Mouse (Mus musculus) cerebellum, postnatal 14 days (tissue): ENCODE measurements around the gene Camta1.
A peak's percentile ranks its signal among the peaks of the same experiment; 100 is the strongest.

ENCODE experiments used
- DNase-seq, 2 experiments: peaks; one replicate each; pipeline ENCODE4 v3.0.0; 2021; ENCODE audit warnings: mixed read lengths in 2 of 2

The Camta1 gene

DNA sequence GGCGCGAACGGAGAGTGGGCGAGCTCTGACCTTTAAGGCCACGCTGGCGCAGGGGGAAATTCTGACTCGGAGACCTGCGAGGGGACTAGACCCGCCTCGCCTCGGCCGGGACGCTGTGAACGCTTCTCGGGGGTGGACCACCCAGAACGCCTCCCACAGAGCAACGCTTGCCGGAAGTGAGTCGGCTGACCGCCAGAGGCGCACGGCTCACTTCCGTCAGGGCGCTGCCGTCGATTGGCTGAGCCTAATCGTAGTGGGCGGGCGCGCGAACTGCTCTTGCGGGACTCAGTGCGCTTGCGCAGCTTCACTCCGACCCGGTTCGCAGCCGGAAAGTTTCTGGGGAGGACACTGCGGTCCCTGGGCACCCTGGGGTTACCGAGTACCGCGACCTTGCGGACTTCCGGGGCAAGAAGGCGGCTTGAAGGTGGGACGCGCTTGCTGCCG is 947.4 kb downstream of the Camta1 start, which contains the start of the genes Park7 and Tnfrsf9:
Gene Park7 (minus strand): TSS at position 148 of the 444 bp plus-strand sequence.
Gene Tnfrsf9 (plus strand): TSS at position 273 of the 444 bp plus-strand sequence.
- DNase-seq: peak; percentile 97 to 98

DNA sequence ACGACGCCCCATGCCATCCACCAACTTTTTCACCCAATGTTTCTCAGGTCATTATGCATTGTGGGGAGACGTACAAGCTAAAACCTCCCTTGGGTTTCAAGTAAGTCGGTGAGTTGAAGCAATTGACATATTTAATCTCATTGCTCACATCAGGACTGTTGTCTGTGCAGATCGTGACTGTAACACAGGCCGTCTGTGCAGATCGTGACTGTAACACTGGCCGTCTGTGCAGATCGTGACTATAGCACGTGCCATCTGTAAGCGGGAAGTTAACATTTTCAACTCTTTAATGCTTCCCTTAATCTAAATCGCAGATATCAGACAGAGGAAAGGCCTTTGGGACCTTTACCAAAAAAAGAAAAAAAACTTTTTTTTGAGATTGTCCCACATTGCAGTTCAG is 947.9 kb downstream of the Camta1 start:
- DNase-seq: no peak

DNA sequence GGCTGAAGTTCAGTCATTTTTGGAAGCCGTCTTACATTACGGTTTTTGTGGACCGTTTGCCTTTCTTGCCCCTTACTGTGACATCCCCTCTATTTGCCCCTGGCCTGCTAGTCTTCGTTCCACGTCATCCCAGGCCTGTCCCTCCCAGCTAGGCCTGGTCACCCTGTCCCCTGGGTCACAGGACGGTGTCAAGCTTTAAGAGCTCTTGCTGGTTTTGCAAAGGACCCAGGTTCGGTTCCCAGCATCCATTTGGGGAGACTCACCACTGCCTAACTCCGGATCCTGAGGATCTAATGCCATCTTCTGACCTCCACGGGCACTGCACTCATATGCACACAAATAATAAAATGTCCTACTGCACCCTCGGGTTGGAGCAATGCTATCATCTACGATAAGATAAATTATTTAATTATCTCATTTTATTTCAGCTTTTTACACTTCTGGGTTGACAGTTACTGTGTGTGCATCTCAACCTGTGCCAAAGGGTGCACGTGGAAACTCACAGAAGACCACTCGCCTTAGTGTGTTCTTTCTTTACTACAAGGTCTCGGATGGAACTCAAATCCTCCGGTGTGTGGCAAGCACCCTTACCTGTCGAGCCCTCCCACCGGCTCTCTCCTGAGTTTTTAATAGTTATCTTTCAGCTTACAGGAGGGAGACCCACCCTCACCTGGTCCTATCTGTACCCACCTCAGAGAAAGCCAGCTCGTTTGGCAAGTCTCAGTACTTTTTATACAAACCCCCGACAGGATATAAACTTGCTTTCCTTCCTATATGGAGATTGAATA is 951.3 kb downstream of the Camta1 start:
- peak in 1 of 2 experiments; percentile 44 for DNase-seq

DNA sequence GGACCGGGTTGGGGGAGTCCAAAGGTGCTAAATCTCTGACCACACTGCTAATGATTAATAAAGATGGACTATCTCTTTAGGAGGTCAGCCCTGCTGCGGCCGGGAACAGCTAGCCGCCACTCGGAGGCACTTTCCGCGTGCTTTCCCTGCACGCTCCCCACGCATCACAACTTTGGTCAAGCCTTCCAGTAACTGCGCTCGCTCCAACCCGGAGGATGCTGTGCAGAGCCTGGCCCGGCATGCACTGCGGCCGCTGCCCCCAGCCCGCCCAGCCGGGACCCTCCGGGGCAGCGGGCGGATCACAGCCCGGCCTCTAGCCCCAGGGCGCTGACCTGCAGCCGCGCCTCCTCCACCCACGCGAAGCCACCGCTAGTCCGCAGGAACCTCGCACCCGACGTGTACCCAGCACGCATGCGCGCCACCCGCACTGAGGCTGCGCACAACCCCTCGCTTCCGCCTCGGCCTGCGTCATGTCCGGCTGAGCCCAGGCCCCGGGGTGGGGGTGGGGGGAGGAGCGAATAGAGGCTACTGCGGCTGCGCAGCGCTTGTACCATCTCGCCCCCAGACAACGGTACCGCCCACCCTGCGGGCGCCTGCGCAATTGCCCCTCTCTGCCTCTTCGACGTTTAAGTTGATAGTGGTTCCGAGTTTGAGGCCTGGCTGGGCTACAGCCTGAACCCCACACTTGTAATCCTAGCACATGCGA is 952.1 kb downstream of the Camta1 start:
- DNase-seq: peak; percentile 99 to 100

DNA sequence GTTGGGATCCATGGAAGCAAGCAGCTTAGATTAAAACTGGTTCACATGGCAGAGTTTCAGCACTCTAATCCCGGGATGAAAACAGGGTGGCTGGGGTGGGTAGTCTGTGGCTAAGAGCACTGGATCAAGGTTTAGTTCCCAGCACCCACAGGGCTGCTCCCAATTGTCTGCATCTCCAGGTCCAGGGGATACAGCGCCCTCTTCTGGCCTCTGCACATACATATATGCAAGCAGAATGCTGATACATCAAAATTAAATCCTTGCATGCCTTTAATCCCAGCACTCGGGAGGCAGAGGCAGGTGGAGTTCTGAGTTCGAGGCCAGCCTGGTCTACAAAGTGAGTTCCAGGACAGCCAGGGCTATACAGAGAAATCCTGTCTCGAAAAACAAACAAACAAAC is 953.2 kb downstream of the Camta1 start:
- DNase-seq: peak in 1 of 2 experiments; percentile 57

DNA sequence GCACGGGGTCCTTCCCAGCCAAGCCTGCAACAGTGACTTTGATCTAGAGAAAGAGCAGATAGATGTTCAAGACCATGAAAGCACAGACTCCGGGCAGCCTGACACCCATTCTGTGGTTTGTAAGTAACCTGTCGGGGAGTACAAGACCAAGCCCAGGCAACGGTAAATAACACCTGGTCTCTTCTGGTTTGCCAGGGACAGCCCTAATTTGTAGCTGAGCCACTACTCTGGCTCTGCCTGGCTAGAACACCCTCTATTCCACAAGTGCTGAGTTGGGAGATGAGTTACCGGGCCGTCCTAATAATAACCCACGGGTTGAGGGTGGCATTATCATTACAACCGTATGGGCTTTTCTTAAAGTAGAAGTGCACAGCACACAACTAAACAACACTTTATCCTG is 954.6 kb downstream of the Camta1 start:
- DNase-seq: no peak

DNA sequence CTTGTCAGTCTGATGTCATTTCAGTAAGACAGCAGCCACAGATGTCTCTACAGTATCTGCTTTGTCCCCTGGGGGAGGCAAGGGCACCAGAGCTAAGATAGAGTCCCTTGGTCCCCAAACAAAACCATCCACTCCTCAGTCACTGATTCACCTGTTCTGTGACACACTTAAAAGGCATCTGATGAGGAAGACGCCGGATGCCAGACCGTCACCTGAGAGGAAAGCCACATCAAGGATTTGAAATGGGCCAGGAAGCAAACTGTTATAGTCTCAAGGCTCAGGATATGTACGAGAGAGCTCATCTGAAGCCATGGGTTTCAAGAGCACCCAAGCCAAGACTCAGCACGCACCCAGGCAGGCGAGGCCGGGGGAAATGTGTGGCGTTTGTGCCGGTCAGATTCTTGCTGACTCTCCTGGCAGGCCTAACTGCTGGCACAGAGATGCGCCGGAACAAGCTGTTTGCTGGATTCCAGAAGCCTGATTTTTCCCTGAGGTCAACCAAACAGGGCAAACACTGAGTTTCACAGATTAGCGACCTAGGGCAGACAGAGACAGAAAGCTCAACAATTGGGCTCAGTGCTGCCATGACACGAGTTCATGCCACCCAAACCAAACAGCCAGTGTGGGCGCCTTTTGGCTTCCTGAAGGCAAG is 958.5 kb downstream of the Camta1 start:
- no peak for DNase-seq

DNA sequence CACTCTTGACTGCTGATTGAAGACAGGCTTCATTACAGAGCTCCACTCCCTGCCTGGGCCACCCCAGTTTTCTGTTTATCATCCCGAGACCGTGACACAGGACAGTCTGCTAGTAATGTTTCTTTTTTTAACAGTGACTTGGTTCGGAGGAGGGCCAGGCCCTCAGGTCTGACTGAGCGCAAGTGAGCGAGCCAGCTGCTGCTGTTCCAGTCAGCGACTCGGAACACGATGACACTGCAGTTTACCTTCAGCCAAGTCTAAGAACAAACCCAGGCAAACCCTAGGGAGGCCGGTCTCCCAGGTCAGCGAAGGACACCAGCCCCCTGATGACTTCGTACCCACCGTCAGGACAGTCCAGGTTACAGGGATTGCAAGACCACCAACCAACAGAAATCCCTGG is 959.6 kb downstream of the Camta1 start:
- no peak for DNase-seq

DNA sequence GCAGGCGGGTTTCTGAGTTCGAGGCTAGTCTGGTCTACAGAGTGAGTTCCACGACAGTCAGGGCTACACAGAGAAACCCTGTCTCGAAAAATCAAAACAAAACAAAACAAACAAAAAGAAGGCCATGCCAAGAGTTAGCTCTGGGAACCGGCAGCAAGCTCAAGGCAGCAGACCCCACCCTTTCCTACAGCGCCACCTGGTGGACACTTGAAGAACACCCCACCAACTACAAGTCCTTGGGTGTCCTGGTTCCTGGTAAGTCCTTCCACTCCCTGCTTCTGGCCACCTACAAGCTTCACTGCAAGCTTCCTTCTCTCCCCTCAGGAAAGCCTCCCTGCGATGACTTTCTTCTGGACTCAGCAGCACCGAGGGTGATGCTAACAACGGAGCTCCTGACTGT is 960.0 kb downstream of the Camta1 start:
- DNase-seq: peak; percentile 77 to 90

DNA sequence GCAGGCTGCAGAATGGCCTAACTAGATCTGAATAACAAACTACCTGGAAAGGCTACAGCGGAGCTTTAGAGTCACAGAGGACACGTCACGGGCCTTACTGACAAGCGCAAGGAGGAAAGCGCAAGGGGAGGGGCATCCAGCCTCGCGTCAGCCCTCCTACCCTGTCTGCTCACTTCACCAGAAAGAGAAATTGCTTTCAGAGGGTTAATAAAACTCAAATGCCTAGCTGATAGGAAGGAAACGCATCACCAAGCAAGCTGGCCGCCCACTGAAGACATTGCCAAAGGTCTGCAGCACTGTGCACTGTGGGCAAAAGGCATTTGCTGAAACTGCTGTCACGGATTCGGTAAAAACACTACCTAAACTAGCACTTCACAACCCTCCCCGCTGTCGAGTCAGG is 961.2 kb downstream of the Camta1 start:
- DNase-seq: no peak

DNA sequence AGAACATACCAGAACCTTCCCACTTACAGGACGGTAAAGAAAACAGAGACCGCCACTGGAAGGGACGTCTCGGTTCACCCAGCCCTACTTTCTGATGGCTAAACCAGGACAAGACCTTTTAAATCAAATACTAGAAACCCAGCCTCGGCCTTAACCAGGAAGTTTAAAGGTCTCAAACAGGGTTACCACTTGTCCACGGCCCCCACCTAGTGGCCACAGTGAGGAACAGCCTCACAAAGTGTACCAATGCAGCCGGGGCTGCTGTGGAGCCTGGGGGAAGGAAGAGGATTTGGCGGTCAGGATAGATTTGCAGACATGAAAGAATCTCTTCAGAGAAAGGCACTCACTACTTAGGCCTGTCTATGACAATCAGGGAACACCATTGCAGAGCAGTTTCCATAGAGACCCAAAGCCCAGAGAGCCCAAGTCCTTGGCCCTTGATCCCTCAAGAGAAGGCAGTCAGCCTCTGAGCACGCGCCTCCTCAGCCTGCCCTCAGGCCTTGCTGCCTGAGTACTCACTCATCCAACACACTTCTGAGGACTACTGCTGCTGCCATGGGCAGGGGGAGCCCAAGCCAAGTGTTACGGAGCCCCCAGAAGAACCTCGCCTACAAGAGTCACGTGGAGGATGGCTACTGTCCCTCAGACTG is 962.8 kb downstream of the Camta1 start:
- DNase-seq: peak; percentile 74 to 75

DNA sequence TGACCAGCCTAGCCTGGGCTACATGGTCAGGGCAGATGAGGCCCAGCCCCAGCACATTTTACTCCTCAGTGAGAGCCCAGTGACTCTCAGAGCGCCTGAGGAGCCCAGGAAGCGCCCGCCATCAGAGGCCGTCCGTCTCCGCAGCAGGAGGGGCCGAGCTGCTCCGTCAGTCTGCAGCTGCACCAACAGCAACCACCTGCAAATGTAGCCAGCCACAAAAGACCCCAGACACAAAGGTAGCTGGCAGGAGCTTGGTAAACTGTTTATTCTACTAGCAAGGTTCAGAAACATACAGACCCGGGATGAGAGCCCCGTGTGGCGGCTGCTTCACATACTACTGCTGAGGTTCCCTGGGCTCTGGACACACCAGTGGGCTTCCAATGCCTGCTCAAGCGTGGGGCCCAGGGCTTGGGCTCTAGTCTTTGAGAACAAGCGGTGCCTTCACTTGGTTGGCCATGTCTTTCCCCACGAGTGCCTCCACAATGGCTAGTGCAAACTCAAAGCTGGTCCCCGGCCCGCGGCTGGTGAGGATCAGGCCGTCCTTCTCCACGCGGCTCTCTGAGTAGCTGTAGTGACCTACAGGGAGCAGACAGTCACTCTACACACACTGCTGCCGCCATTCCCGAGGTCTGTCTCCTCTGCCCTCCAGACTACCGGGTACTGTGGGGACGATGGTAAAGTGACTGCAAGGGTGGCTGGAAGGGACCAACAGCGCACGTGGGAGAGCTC is 964.6 kb downstream of the Camta1 start:
- no peak for DNase-seq

DNA sequence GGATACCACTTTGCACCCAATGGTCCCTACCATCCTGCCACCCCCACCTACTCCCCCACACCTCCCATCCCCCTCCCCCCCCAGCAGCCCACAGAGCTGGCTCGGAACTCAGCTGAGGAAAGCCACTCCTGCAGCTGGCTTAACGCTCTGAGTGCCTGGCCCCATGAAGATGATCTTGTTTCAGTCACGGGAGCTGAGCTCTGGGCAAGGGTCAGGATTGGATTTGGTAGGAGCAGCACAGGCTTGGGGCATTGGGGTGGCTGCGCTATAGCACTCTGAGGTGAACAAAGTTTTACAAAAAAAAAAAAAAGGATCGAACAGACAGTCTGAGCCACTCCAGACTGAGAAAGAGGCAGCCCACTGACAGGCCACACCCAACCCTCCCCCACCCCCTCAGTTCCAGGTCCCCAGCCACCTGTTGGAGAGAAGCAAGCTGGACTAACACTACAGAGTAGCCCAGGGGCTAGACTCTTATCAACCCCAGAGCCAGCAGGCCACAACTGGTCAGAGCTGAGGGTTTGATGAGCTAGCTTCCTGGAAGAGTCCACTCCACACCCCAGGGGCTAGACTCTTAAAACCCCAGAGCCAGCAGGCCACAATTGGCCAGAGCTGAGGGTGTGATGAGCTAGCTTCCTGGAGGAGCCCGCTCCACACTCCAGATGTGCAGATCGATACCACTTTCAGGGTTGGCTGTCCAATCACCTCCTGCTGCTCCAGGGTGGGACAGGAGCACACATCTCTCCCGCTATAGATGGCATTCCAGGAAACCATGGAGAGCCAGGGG is 966.8 kb downstream of the Camta1 start:
- DNase-seq: no peak

DNA sequence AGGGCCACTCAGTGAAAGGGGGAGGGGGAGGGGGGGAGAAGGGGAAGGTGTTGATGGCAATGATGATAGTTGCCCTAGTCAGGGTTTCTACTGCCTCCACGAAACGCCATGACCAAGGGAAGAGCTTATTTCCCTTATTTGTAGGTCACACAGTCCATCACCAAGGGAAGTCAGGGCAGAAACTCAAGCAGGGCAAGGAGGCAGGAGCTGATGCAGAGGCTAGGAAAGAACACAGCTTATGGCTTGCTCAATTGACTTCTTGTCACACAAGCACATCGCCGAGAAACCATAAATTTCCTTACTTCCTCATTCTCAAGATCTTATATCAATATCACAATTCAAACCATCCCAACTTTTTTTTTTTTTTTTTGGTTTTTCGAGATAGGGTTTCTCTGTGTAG is 970.4 kb downstream of the Camta1 start:
- no peak for DNase-seq

DNA sequence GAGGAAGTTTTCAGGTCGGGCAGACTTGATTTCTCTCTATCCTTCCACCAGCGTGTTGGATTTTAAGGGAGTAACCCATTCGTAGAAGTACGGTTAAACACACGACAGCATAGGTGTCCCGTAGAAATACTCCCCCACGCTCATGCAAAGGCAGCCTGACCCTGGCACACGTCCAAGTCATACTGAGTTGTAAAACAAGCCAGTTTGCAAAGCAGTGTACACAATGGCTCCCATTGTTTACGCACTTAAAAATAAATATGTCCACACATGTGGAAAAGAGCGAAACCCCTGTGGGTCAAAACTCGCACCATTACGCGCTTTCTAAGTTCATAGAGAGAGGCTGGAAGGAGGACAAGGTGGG is 971.7 kb downstream of the Camta1 start:
- peak in 1 of 2 experiments; percentile 47 for DNase-seq

DNA sequence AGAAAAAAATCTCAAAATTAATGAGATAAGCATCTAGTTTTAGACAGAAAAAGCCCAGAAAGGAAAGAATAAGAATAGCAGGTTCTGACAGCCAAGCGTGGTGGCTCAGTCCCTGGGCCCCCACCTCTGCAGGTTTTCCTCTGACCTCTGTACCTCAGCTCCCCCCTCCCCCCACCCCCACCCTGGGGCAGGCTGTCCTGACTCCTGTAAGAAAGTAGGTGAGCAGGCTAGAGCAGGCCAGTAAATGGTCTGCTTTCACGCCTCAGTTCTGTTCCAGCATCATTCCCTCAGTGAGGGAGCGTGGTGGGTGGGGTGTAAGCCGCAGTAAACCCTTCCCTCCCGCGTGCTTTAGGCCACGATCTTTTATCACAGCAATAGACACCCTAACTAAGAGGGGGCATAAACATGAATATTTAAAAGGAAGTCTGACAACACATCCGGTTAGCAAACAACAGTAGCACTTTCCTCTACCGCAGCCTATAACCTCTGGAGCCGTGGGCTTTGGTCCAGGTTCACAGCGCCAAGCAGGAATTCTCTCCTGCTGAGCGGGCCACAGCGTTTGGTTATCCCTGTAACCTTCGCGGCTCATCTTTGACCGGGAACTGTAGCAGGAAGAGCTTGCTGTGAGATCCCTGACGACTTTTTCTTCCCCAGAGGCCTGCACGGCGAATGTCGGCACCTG is 972.3 kb downstream of the Camta1 start:
- DNase-seq: no peak

DNA sequence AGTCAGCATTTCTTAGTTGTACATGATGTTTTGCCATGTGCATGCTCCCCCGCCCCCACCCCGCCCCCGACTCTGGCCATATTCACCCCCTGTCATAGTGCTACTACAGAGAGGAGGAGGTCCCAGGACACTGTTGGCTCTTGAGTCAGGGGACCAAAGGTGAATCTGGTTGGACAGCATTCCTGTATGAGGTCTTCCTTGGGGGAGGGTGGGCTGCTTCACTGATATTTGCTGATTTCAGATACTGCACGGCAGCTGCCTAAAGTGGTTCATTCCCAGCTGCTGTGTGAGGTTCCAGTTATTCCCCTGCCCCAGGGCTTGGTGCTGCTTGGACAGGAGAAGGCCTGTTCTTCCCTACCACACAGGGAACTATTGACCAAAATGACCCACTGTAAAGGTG is 973.2 kb downstream of the Camta1 start:
- no peak for DNase-seq

DNA sequence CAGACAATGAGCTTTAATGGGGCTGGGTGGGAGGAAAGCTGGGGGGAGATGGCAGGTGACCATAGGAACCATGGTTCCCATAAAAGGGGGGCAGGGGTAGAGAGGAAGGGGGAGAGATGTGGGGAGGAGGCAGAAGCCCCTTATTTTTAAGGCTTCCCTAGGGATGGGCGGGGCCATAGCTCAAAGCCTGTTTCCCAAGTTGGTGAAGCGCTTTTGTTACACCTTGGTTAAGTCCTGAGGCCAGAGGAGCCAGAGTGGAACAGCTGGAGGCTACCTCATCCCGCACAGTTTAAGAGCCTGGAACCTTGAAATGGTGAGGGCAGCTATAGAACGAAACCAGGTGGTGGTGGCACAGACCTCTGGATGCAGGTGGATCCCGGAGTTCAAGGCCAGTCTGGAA is 973.8 kb downstream of the Camta1 start:
- DNase-seq: no peak

DNA sequence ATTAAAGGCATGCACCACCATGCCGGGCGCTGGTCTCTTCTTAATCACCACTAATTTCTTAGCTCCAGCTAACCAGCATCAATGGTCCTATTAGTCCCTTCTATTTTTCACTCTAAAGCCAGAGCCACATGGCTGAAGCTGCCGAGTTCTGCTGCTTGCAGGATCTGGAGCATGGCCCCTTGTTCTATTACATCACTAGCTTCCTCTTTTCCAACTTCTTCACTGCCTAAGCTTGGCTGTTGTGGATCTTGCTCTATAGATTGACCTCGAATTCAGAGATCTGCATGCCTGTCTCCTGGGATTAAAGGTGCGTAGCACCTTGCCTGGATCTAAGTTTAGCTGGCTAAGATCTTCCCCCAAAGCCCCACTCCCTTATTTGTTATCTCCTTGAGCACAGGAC is 979.0 kb downstream of the Camta1 start:
- no peak for DNase-seq

DNA sequence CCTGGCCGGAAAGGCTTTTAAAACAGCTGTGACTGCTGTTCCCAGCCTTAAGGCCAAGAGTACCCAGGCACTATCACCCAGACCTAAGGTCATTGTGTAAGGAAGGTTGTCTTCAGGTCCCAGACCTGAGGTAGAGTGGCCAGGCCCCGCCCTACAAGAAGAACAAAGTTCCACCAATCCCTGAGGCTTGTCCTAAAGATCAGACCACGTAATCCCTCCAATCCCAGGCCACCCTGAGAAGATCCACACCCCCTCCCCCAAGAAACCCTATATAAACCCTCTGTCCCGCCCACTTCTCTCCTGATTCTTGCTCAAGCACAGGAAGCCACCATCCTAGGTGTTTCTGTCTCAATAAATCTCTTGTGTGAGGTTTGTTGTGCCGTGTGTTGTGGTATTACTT is 981.3 kb downstream of the Camta1 start:
- no peak for DNase-seq

DNA sequence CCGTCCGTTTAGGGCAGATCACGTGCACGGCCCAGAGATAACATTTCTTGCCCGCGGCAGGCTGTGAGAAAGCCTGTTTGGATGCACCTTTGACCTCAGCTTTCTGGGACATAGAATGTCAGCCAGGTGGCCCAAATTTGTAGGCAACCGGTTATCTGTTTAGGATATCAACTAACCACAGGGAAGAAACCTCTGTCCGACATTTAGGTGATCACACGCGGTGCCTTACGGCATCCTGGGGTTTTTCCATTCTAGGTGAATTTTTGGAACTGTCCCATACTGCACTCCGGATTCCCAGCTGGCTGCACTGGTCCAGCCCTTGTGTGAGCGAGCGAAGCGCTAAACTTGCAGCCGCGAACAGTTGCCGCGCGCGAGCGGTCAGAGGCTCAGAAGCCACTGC is 982.0 kb downstream of the Camta1 start:
- DNase-seq: no peak
